Mouse (Mus musculus): Measurements from ENCODE around the gene Cend1. TPM values are rescaled to one million over a fixed set of nuclear protein-coding genes. Genes with fewer than 3 reads are reported as not detected.

The Cend1 gene
- polyA plus RNA-seq, 1 experiment, result 3.4 TPM

DNA sequence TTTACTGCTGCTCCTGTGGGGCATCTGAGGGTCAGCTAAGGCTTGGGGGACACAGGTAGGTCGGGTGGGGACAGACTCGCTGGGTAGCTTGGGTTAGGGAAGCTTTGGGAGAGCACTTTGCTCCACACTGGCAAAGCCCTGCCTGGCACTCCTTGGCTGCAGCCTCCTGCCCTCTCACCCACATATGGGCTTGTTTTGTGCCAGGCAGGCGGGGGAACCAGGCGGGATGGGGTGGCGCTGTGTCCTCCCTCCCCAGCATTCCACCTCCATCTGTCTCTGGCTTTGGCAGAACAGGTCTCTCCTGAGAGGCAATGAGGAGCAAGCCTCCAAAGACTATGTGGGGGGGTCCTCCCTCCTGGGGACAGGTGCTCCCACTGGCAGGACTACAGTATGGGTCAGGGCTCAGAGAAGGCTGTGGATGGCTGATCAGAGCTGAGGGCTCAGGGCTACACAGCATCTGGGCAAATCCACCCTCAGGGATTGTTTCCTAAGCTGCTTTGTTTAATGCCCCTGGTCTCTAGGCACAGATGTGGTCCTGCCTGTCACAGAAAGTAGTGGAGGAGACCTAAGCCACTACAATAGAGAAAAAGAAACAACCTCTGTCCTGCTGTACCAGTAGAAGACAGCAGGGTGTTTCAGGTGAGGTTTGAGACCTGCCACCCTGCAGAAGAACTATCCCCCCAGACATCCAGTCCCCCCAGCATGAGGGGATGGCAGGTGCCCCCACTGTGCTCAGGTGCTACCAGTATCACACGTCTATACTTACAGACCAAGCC is 3.6 kb upstream of the Cend1 start:
- H3K4me1 ChIP-seq (ENCODE audit: control insufficient read depth, insufficient read depth, low read length), result peaks cover 4% of the 10 kb centered on the region

DNA sequence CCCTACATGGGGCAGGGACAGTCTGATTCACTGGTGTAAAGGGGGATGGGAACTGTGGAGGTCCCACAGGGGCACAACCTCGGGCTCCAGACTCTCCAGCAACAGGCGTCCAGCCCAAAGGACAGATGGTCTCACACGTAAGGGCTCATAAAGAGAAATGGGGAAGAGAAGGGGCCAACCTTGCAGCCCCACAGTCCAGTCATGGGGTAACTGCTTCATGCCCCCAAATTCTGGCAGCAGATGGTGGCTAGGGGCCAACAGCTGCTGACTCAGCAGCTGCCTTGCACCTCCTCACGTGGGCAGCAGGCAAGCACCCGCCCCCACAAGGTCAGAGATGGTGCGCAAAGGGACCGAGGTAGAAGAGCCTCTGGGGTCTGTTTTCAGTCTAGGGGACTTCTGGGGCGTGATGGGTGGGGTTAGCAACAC is 2.9 kb upstream of the Cend1 start:
- peaks cover 4% of the 10 kb centered on the region for H3K4me1 ChIP-seq (ENCODE audit: control insufficient read depth, insufficient read depth, low read length)
- TF ChIP-seq POLR2A (IDR thresholded peaks at IDR 0.05; ENCODE audit: borderline replicate concordance, control insufficient read depth, low read depth, low read length), result no peak
- no peak for TF ChIP-seq CTCF (IDR thresholded peaks at IDR 0.05; ENCODE audit: control insufficient read depth, insufficient read depth, low read length)
- no peak overlapping the region for H3K4me3 ChIP-seq (replicated peaks; ENCODE audit: control insufficient read depth, low read depth, low read length)
- no peak overlapping the region; the same call in 1 of the 2 replicates for H3K27ac ChIP-seq (ENCODE audit: control insufficient read depth, insufficient read depth, low read depth, low read length, poor library complexity)
- WGBS, result 51% methylated on average over 8 of the region's 8 CpGs

More for the DNA sequence above, 3.6 kb upstream of the Cend1 start:
- no peak overlapping the region for H3K4me3 ChIP-seq (replicated peaks; ENCODE audit: control insufficient read depth, low read depth, low read length)
- TF ChIP-seq POLR2A (IDR thresholded peaks at IDR 0.05; ENCODE audit: borderline replicate concordance, control insufficient read depth, low read depth, low read length) (no peak), CTCF (IDR thresholded peaks at IDR 0.05; ENCODE audit: control insufficient read depth, insufficient read depth, low read length) (no peak)
- no peak overlapping the region; the same call in 1 of the 2 replicates for H3K27ac ChIP-seq (ENCODE audit: control insufficient read depth, insufficient read depth, low read depth, low read length, poor library complexity)
- WGBS, result 78% methylated on average over 6 of the region's 6 CpGs

GRCm38 (mm10) chr7:141431434-141432185 is 2.3 kb upstream of the Cend1 start:
- Histone ChIP-seq H3K27ac (ENCODE audit: control insufficient read depth, insufficient read depth, low read depth, low read length, poor library complexity) (no peak overlapping the region), H3K4me1 (ENCODE audit: control insufficient read depth, insufficient read depth, low read length) (peaks cover 4% of the 10 kb centered on the region), H3K4me3 (replicated peaks; ENCODE audit: control insufficient read depth, low read depth, low read length) (no peak overlapping the region)
- TF ChIP-seq CTCF (IDR thresholded peaks at IDR 0.05; ENCODE audit: control insufficient read depth, insufficient read depth, low read length) (no peak), POLR2A (IDR thresholded peaks at IDR 0.05; ENCODE audit: borderline replicate concordance, control insufficient read depth, low read depth, low read length) (no peak)
- 88% methylated on average over 19 of the region's 19 CpGs for WGBS

DNA sequence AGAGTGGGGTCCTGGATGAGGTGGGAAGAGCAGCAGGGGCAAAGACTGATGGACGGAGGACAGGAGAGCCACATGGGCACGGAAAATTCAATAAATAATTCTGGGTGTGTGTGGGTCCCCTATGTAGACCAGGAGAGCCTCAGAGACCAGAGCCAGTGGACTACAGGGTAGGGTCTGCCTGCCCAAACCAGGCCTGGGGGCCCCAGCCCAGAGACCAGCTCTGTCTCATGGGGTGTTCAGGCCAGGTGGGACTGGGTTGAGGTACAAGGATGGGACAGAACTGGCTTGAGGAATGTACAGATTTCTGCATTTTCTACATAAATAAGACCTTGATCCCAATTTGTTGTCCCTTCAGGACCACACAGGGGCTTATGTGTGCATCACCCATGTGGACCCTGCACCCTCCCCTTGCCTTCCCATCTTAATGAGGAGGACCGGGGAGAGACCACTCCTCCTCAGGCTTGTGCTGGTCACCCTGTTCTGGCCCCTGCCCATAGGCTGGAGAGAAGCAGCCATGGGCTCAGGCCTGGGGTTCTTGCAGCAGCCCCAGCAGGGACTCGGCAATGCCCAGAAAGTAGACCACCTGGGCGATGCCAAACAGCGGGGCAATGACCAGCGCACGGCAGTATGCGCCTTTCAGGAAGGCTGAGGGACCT is 1.4 kb upstream of the Cend1 start:
- H3K27ac ChIP-seq (ENCODE audit: control insufficient read depth, insufficient read depth, low read depth, low read length, poor library complexity), result no peak overlapping the region
- H3K4me1 ChIP-seq (ENCODE audit: control insufficient read depth, insufficient read depth, low read length), result peaks cover 3% of the 10 kb centered on the region
- no peak overlapping the region for H3K4me3 ChIP-seq (replicated peaks; ENCODE audit: control insufficient read depth, low read depth, low read length)
- no peak for TF ChIP-seq CTCF (IDR thresholded peaks at IDR 0.05; ENCODE audit: control insufficient read depth, insufficient read depth, low read length)
- no peak for TF ChIP-seq POLR2A (IDR thresholded peaks at IDR 0.05; ENCODE audit: borderline replicate concordance, control insufficient read depth, low read depth, low read length)
- WGBS, result 86% methylated on average over 9 of the region's 9 CpGs

GRCm38 (mm10) chr7:141429840-141430584 is 721 bp upstream of the Cend1 start:
- Histone ChIP-seq H3K4me3 (replicated peaks; ENCODE audit: control insufficient read depth, low read depth, low read length) (no peak overlapping the region), H3K4me1 (ENCODE audit: control insufficient read depth, insufficient read depth, low read length) (peaks cover 1% of the 10 kb centered on the region)
- WGBS, result 87% methylated on average over 9 of the region's 9 CpGs

DNA sequence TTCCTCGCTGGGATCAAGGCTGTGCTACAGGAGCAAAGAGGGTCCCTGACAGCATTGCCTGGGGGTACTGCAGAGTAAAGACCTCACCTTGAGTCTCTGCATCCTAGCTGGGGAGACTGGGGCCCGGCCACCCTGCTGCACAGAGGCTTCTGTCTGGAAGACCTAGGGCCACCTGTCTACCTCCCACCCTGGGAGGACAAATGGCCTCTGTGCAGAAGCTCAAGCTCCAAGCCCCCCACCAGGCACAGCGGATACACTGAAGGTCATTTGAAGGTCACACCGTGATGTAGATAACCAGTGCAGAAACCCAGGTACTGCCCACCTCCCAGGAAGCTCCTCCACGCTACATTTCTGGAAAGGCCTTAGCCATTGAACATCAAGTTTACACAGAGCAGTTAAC is 590 bp downstream of the Cend1 start:
- TF ChIP-seq POLR2A (IDR thresholded peaks at IDR 0.05; ENCODE audit: borderline replicate concordance, control insufficient read depth, low read depth, low read length) (no peak), CTCF (IDR thresholded peaks at IDR 0.05; ENCODE audit: control insufficient read depth, insufficient read depth, low read length) (no peak)
- WGBS, result 78% methylated on average over 5 of the region's 5 CpGs
- no peaks in the 10 kb centered on the region; the same call in 1 of the 2 replicates for H3K4me1 ChIP-seq (ENCODE audit: control insufficient read depth, insufficient read depth, low read length)
- H3K4me3 ChIP-seq (replicated peaks; ENCODE audit: control insufficient read depth, low read depth, low read length), result no peak overlapping the region
- H3K27ac ChIP-seq (ENCODE audit: control insufficient read depth, insufficient read depth, low read depth, low read length, poor library complexity), result no peak overlapping the region

More at GRCm38 (mm10) chr7:141429840-141430584, 721 bp upstream of the Cend1 start:
- no peak overlapping the region for H3K27ac ChIP-seq (ENCODE audit: control insufficient read depth, insufficient read depth, low read depth, low read length, poor library complexity)
- TF ChIP-seq CTCF (IDR thresholded peaks at IDR 0.05; ENCODE audit: control insufficient read depth, insufficient read depth, low read length) (no peak), POLR2A (IDR thresholded peaks at IDR 0.05; ENCODE audit: borderline replicate concordance, control insufficient read depth, low read depth, low read length) (no peak)

GRCm38 (mm10) chr7:141426948-141427730 is 2.2 kb downstream of the Cend1 start:
- TF ChIP-seq CTCF (IDR thresholded peaks at IDR 0.05; ENCODE audit: control insufficient read depth, insufficient read depth, low read length) (no peak), POLR2A (IDR thresholded peaks at IDR 0.05; ENCODE audit: borderline replicate concordance, control insufficient read depth, low read depth, low read length) (no peak)
- no peak overlapping the region for H3K27ac ChIP-seq (ENCODE audit: control insufficient read depth, insufficient read depth, low read depth, low read length, poor library complexity)
- 80% methylated on average over 12 of the region's 12 CpGs for WGBS

More at GRCm38 (mm10) chr7:141426948-141427730, 2.2 kb downstream of the Cend1 start:
- H3K4me1 ChIP-seq (ENCODE audit: control insufficient read depth, insufficient read depth, low read length), result no peaks in the 10 kb centered on the region; the same call in 1 of the 2 replicates
- no peak overlapping the region for H3K4me3 ChIP-seq (replicated peaks; ENCODE audit: control insufficient read depth, low read depth, low read length)
